Mouse (Mus musculus) kidney, embryonic 15.5 days (tissue): ENCODE measurements around the gene Ugdh. TPM values are rescaled to one million over a fixed set of nuclear protein-coding genes. Genes with fewer than 3 reads are reported as not detected.
A peak's percentile ranks its signal among the peaks of the same experiment; 100 is the strongest.
"Not testable (repeated sequence)": the region's sequence is repeated elsewhere in the genome, so short reads cannot be mapped to it uniquely, and the experiment has no call there.

Experiments
- ATAC-seq: fragments of 200-750 bp; cut with Nextera tagmentation; replicated peaks from 2 replicates; pipeline ENCODE4 v1.8.0; 2017; ENCODE audit warnings: moderate TSS enrichment; ENCODE audit not compliant: low FRiP score
- H3K27ac ChIP-seq: fragments of 300-500 bp; sonication (generic); 2 replicates; pipeline ENCODE4 v1.5.1; 2015; ENCODE audit warnings: mild to moderate bottlenecking, inconsistent platforms
- H3K27me3 ChIP-seq: fragments of 300-500 bp; sonication (generic); 2 replicates; pipeline ENCODE4 v1.6.1; 2015; ENCODE audit warnings: inconsistent platforms
- H3K36me3 ChIP-seq: fragments of 300-500 bp; sonication (generic); 2 replicates; pipeline ENCODE4 v1.6.1; 2015; ENCODE audit warnings: inconsistent platforms
- H3K4me1 ChIP-seq: fragments of 300-500 bp; sonication (generic); 2 replicates; pipeline ENCODE4 v1.6.1; 2015; ENCODE audit warnings: inconsistent platforms
- H3K4me2 ChIP-seq: fragments of 300-500 bp; sonication (generic); 2 replicates; pipeline ENCODE4 v1.6.1; 2015; ENCODE audit warnings: moderate library complexity, mild to moderate bottlenecking, inconsistent platforms
- H3K4me3 ChIP-seq: fragments of 300-500 bp; sonication (generic); replicated peaks from 2 replicates; pipeline ENCODE4 v1.5.1; 2015; ENCODE audit warnings: mild to moderate bottlenecking, inconsistent platforms
- H3K9ac ChIP-seq: fragments of 300-500 bp; sonication (generic); 2 replicates; pipeline ENCODE4 v1.6.1; 2015; ENCODE audit warnings: mild to moderate bottlenecking, inconsistent platforms
- H3K9me3 ChIP-seq: fragments of 300-500 bp; sonication (generic); replicated peaks from 2 replicates; pipeline ENCODE4 v1.6.1; 2016; ENCODE audit warnings: inconsistent platforms
- WGBS: fragments of 180-500 bp; shearing (Covaris S2); methylation state at CpG from one replicate; pipeline ENCODE4 v1.1.7; 2015; ENCODE audit warnings: mixed read lengths; 5-methylcytosine and 5-hydroxymethylcytosine counted together
- polyA plus RNA-seq: library from polyadenylated mRNA; unstranded; fragments of >200 nt; fragmentation: Nextera tagmentation; extraction: Ambion mirVana; gene quantifications from 2 replicates; pipeline ENCODE4 v1.2.1, GENCODE M21; 2015

Ugdh gene
- polyA plus RNA-seq: 92.0 and 97.3 TPM in 2 replicates

- Histone ChIP-seq H3K4me2 (peak within 1 kb of the TSS; percentile 79), H3K27me3 (no peaks in the 10 kb centered on the region), H3K4me3 (peak within 1 kb of the TSS; percentile 82), H3K27ac (peak within 1 kb of the TSS; percentile 93), H3K36me3 (no peaks in the 10 kb centered on the region), H3K9ac (peak within 1 kb of the TSS; percentile 77), H3K9me3 (no peaks in the 10 kb centered on the region), H3K4me1 (peaks cover 13% of the 10 kb centered on the region; the same call in 1 of the 2 replicates)
- 0% methylated on average over 50 of the region's 51 CpGs for WGBS
- ATAC-seq: peak; percentile 99
These were observed at the start of gene Ugdh for GRCm38 (mm10) chr5:65435806-65436561. TSS of gene Ugdh (minus strand) at chr5:65435949.

DNA sequence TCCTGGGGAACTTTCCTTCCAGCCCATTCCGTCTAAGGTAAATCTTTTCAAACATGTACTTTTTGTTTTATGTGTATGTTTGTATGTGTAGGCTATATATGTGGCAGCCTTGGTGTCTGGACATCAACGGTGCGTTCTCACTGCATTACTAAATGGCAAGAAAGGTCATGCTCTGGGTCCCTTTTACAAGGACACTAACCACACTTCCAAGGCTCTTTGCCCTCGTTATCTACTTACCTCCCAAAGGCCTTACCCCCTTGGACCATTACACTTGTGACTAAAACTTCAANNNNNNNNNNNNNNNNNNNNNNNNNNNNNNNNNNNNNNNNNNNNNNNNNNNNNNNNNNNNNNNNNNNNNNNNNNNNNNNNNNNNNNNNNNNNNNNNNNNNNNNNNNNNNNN lies 47.2 kb upstream of the Ugdh start:
- Histone ChIP-seq H3K36me3 (no peaks in the 10 kb centered on the region), H3K4me2 (no peak overlapping the region), H3K27ac (no peak overlapping the region), H3K9me3 (no peaks in the 10 kb centered on the region), H3K27me3 (no peaks in the 10 kb centered on the region), H3K9ac (no peak overlapping the region), H3K4me3 (no peak overlapping the region), H3K4me1 (peaks cover 3% of the 10 kb centered on the region; the same call in 1 of the 2 replicates)
- WGBS: 89% methylated on average over 4 of the region's 4 CpGs
- ATAC-seq: no peak

DNA sequence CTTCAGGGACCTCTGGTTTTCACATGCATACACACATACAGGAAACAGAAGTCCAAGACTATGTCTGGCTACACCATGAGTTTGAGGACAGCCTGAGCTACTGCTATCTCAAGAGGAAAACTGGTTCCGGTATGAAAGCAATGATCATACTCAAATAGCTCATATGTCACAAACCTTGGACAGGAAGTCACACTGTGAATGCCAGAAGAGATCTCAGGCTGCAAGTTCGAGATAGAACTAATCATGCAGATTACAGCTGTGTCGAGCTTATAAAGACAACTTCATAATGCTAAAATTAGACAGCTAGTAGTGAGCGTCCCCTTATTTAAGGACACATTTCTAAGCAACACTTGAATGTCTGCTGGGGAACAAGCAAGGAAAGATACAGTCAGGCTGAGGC lies 44.8 kb upstream of the Ugdh start:
- Histone ChIP-seq H3K9ac (no peak overlapping the region), H3K9me3 (no peaks in the 10 kb centered on the region), H3K4me1 (no peaks in the 10 kb centered on the region), H3K4me2 (no peak overlapping the region), H3K27ac (no peak overlapping the region), H3K4me3 (no peak overlapping the region), H3K36me3 (no peaks in the 10 kb centered on the region), H3K27me3 (no peaks in the 10 kb centered on the region)
- WGBS: 75% methylated on average over 4 of the region's 4 CpGs
- ATAC-seq: no peak

- H3K27ac ChIP-seq: no peak overlapping the region
- H3K4me2 ChIP-seq: no peak overlapping the region
- H3K9ac ChIP-seq: no peak overlapping the region
- H3K4me3 ChIP-seq: no peak overlapping the region
- no peaks in the 10 kb centered on the region for H3K9me3 ChIP-seq
- no peaks in the 10 kb centered on the region for H3K27me3 ChIP-seq
- no peaks in the 10 kb centered on the region for H3K36me3 ChIP-seq
- ATAC-seq: no peak
- no peaks in the 10 kb centered on the region for H3K4me1 ChIP-seq
- 90% methylated on average over 9 of the region's 9 CpGs for WGBS
These were observed 44.1 kb upstream of the Ugdh start for GRCm38 (mm10) chr5:65479681-65480445.

DNA sequence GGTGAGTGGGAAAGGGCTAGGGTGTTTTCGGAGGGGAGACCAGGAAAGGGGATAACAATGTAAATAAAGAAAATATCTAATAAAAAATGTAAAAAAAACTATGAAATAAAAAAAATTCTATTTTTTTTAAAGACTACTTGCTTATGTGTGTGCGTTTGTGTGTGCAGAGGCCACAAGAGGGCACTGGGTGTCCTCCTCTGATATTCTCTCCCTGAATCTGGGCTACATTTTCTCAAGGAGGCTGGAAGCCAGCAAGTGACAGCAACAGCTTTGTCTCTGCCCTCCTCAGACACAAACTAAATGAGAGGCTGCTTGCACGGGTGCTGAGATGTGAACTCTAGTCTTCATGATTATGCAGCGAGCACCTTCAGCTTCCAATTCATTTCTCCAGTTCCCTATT lies 42.5 kb upstream of the Ugdh start:
- WGBS: 68% methylated on average over 4 of the region's 4 CpGs
- H3K9ac ChIP-seq: no peak overlapping the region
- no peaks in the 10 kb centered on the region for H3K9me3 ChIP-seq
- no peaks in the 10 kb centered on the region for H3K27me3 ChIP-seq
- H3K27ac ChIP-seq: no peak overlapping the region
- no peak overlapping the region for H3K4me3 ChIP-seq
- no peaks in the 10 kb centered on the region for H3K36me3 ChIP-seq
- H3K4me2 ChIP-seq: no peak overlapping the region
- no peak for ATAC-seq
- no peaks in the 10 kb centered on the region for H3K4me1 ChIP-seq

DNA sequence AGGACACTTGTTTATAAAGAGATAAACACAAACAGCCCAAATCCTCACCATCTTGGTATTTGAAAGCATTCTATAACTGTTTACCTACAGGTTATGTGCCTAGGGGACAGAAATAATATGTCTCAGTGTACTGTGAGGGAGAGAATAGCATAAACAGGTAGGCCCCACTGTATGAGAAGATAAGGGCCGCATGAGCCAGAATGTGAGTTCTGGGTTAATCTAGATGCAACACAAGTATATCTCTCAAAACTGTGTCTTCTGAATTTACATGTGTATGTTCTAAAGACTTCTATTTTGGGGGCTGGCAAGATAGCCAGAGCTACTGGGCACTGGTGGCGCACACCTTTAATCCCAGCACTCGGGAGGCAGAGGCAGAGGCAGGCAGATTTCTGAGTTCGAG lies 41.0 kb upstream of the Ugdh start:
- not testable (repeated sequence) for H3K27ac ChIP-seq, H3K4me3 ChIP-seq
- WGBS: 96% methylated on average over 4 of the region's 4 CpGs

GRCm38 (mm10) chr5:65475806-65476205 lies 40.1 kb upstream of the Ugdh start:
- H3K27me3 ChIP-seq: no peaks in the 10 kb centered on the region
- H3K36me3 ChIP-seq: no peaks in the 10 kb centered on the region
- no peak overlapping the region for H3K4me2 ChIP-seq
- no peak for ATAC-seq
- H3K9me3 ChIP-seq: no peaks in the 10 kb centered on the region
- no peak overlapping the region for H3K4me3 ChIP-seq
- 90% methylated on average over 2 of the region's 2 CpGs for WGBS
- H3K4me1 ChIP-seq: no peaks in the 10 kb centered on the region
- no peak overlapping the region for H3K27ac ChIP-seq
- H3K9ac ChIP-seq: no peak overlapping the region

More for the DNA sequence above, 41.0 kb upstream of the Ugdh start:
- not testable (repeated sequence) for H3K9me3 ChIP-seq, H3K4me2 ChIP-seq, ATAC-seq, H3K36me3 ChIP-seq, H3K9ac ChIP-seq, H3K27me3 ChIP-seq, H3K4me1 ChIP-seq

DNA sequence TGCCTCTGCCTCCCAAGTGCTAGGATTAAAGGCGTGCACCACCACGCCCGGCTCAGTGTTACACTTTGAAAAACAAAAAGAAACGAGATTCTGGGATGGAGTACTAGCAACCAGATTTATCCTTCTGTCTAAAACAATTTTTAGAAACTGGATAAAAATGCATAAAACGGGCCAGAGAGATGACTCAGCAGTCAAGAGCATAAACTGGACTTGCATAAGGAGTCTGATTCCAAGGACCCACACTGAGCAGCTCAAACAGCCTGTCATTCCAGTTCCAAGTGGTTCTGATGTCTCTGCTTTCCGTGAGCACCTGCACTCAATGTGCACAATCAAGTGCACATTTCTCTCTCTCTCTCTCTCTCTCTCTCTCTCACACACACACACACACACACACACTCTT lies 34.0 kb upstream of the Ugdh start:
- H3K36me3 ChIP-seq: peaks cover 26% of the 10 kb centered on the region
- no peaks in the 10 kb centered on the region for H3K4me1 ChIP-seq
- ATAC-seq: no peak
- H3K9ac ChIP-seq: no peak overlapping the region
- H3K9me3 ChIP-seq: no peaks in the 10 kb centered on the region
- no peak overlapping the region for H3K4me2 ChIP-seq
- 90% methylated on average over 6 of the region's 6 CpGs for WGBS
- no peaks in the 10 kb centered on the region for H3K27me3 ChIP-seq
- no peak overlapping the region for H3K27ac ChIP-seq
- H3K4me3 ChIP-seq: no peak overlapping the region

DNA sequence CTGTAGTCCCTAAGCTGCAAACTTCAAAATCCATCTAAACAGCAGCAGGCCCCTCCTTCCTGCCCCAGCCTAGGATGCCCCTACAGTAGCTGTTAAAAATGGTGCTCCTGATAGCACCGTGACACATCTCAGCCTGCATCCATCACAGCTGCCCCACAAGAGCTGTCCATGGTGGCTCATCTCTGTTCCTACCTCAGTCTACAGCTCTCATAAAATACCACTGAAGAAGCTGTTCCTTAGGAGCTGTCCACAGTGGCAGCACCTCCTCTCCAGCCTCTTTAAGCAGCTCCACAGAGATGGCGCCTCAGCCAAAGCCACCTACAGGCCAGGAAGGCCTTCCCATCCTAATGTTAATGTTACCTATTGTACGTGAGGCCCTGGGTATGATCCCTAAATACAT lies 31.2 kb upstream of the Ugdh start:
- Histone ChIP-seq H3K4me3 (no peak overlapping the region), H3K9me3 (no peaks in the 10 kb centered on the region), H3K27ac (no peak overlapping the region), H3K4me1 (no peaks in the 10 kb centered on the region), H3K9ac (no peak overlapping the region), H3K36me3 (peaks cover 34% of the 10 kb centered on the region), H3K27me3 (no peaks in the 10 kb centered on the region), H3K4me2 (no peak overlapping the region)
- ATAC-seq: no peak
- WGBS: 60% methylated on average over 3 of the region's 3 CpGs

- H3K4me2 ChIP-seq: no peak overlapping the region
- no peak for ATAC-seq
- no peak overlapping the region for H3K27ac ChIP-seq
- no peak overlapping the region for H3K9ac ChIP-seq
- H3K4me1 ChIP-seq: peaks cover 28% of the 10 kb centered on the region
- WGBS: 89% methylated on average over 14 of the region's 14 CpGs
- H3K27me3 ChIP-seq: no peaks in the 10 kb centered on the region
- peaks cover 10% of the 10 kb centered on the region; the same call in 1 of the 2 replicates for H3K36me3 ChIP-seq
- no peaks in the 10 kb centered on the region for H3K9me3 ChIP-seq
- no peak overlapping the region for H3K4me3 ChIP-seq
These were observed 24.6 kb upstream of the Ugdh start for GRCm38 (mm10) chr5:65460361-65460760.

DNA sequence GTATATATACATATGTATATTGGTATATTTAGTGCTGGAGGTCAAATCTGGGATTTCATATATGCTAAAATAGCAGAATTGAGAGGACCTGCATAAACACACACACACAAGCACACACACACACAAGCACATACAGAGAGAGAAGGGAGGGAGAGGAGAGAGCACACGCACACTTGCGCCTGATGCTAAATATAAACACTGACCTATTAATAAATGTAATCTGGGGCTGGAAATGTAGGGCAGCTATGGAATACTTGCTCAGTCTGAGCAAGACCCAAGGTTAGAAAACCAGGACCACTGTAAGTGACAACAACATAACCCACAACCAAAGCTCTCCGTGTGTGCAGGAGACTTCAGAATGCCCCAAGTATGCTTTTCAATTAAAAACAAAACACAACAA lies 23.7 kb upstream of the Ugdh start:
- no peak overlapping the region for H3K4me3 ChIP-seq
- no peak overlapping the region for H3K9ac ChIP-seq
- peaks cover 28% of the 10 kb centered on the region for H3K4me1 ChIP-seq
- WGBS: 87% methylated on average over 3 of the region's 3 CpGs
- no peak overlapping the region for H3K4me2 ChIP-seq
- H3K36me3 ChIP-seq: 0 out of 2 replicates have a peak, but pooled peaks cover 9% of the 10 kb centered on the region
- no peak for ATAC-seq
- no peaks in the 10 kb centered on the region for H3K9me3 ChIP-seq
- H3K27ac ChIP-seq: no peak overlapping the region
- no peaks in the 10 kb centered on the region for H3K27me3 ChIP-seq

DNA sequence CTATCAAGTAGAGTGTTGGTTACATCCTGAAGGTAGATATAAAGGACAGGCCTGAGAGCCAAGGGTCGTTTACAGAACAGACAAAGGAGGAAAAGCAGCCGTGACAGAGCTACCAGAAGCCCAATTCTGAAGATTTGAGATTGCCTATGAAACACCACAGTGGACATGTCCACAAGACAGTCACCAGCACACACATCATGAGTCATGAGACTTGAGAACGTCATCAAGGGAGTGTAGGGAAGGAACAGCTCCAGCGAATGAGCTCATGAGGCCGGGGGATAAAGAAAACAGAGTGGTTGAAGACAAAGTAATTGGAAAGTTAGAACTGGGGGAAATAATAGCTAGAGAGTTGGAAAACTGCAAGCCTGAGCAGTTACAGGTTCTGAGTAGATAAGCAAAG lies 22.1 kb upstream of the Ugdh start:
- H3K27me3 ChIP-seq: no peaks in the 10 kb centered on the region
- 65% methylated on average over 5 of the region's 5 CpGs for WGBS

More for the DNA sequence above, 22.1 kb upstream of the Ugdh start:
- H3K4me2 ChIP-seq: no peak overlapping the region
- no peak overlapping the region for H3K4me3 ChIP-seq
- H3K9ac ChIP-seq: no peak overlapping the region
- H3K27ac ChIP-seq: peak overlapping the region; percentile 86
- ATAC-seq: no peak
- peaks cover 28% of the 10 kb centered on the region for H3K4me1 ChIP-seq
- 0 out of 2 replicates have a peak, but pooled peaks cover 6% of the 10 kb centered on the region for H3K36me3 ChIP-seq
- H3K9me3 ChIP-seq: no peaks in the 10 kb centered on the region
